Mouse (Mus musculus) spleen, adult 2 months (tissue): ENCODE data around the gene Ubr1.

Source experiments
- CTCF ChIP-seq: fragments of 200-500 bp; IDR thresholded peaks from 2 replicates; pipeline ENCODE4 v1.5.1; 2011; ENCODE audit warnings: mild to moderate bottlenecking, inconsistent platforms; ENCODE audit not compliant: insufficient read depth, insufficient read length, insufficient replicate concordance; ENCODE audit errors: extremely low read depth
- POLR2A ChIP-seq: fragments of 200-500 bp; IDR thresholded peaks from 2 replicates; pipeline ENCODE4 v1.6.1; 2011; ENCODE audit warnings: low read depth, low read length, inconsistent platforms

- TF ChIP-seq CTCF (no peak), POLR2A (no peak)
These were observed 36.5 kb upstream of the Ubr1 start for GRCm38 (mm10) chr2:121006986-121007385.
